Mouse (Mus musculus): ENCODE data around the gene Arhgap23.

GRCm38 (mm10) chr11:97523827-97524261 lies 108.5 kb downstream of the Arhgap23 start:
- TF ChIP-seq POLR2A (IDR thresholded peaks at IDR 0.05; ENCODE audit: low read depth, low read length) (no peak), CTCF (conservative IDR thresholded peaks at IDR 0.05; ENCODE audit: insufficient read depth, insufficient read length, low read depth, low read length) (no peak)

All from kidney, adult 2 months (tissue).